ENCODE assay signal across 2 mouse cellular contexts in genomic region chr3:153745099-153745498, GRCm38 (mm10).
TF ChIP-seq lines count a peak whose summit lies in the region.

No protein-coding gene starts in this region.

TF ChIP-seq in CH12.LX, 34 proteins besides CTCF, POLR2A, EP300 and RAD21 (continued from another document):
- no peak for TF ChIP-seq ZMIZ1 (IDR thresholded peaks at IDR 0.05; ENCODE audit: low read depth, low read length)
- 0 out of 2 replicates have a peak, but pooled peaks have one; percentile 8 for TF ChIP-seq ETS1 (conservative IDR thresholded peaks at IDR 0.05; ENCODE audit: low read depth, low read length)
- no peak for TF ChIP-seq MYC (IDR thresholded peaks at IDR 0.05; ENCODE audit: low read depth, low read length)
- no peak for TF ChIP-seq MAX (IDR thresholded peaks at IDR 0.05; ENCODE audit: low read length)
- TF ChIP-seq MXI1 (IDR thresholded peaks at IDR 0.05; ENCODE audit: low read depth, low read length) = no peak
- peak; percentile 55; the same call in 1 of the 2 replicates for TF ChIP-seq BHLHE40 (IDR thresholded peaks at IDR 0.05; ENCODE audit: low read depth, low read length)
- TF ChIP-seq NELFE (IDR thresholded peaks at IDR 0.05; ENCODE audit: low read depth, low read length) = no peak
- TF ChIP-seq USF2 (conservative IDR thresholded peaks at IDR 0.05; ENCODE audit: low read depth, low read length) = no peak
- TF ChIP-seq CHD2 (IDR thresholded peaks at IDR 0.05; ENCODE audit: low read length) = no peak
- TF ChIP-seq MAZ (IDR thresholded peaks at IDR 0.05; ENCODE audit: low read depth, low read length) = no peak
- no peak for TF ChIP-seq USF1 (IDR thresholded peaks at IDR 0.05; ENCODE audit: low read depth, low read length)
- TF ChIP-seq SIN3A (IDR thresholded peaks at IDR 0.05; ENCODE audit: low read length) = no peak
- no peak for TF ChIP-seq CHD1 (IDR thresholded peaks at IDR 0.05; ENCODE audit: low read depth, low read length)
- TF ChIP-seq JUND (conservative IDR thresholded peaks at IDR 0.05; ENCODE audit: low read depth, low read length) = peak; percentile 88
- no peak for TF ChIP-seq PAX5 (IDR thresholded peaks at IDR 0.05; ENCODE audit: low read length)
- 0 out of 2 replicates have a peak, but pooled peaks have one; percentile 13 for TF ChIP-seq TBP (conservative IDR thresholded peaks at IDR 0.05; ENCODE audit: low read depth, low read length)
- TF ChIP-seq MAFK (IDR thresholded peaks at IDR 0.05; ENCODE audit: insufficient replicate concordance, low read length) = no peak
- no peak for TF ChIP-seq KAT2A (IDR thresholded peaks at IDR 0.05; ENCODE audit: insufficient replicate concordance, low read length)
- no peak for TF ChIP-seq E2F4 (IDR thresholded peaks at IDR 0.05; ENCODE audit: insufficient replicate concordance, low read depth, low read length)
- no peak for TF ChIP-seq SMC3 (IDR thresholded peaks at IDR 0.05; ENCODE audit: low read depth, low read length)
- no peak for TF ChIP-seq RCOR1 (conservative IDR thresholded peaks at IDR 0.05; ENCODE audit: low read depth, low read length)
- no peak for TF ChIP-seq ZNF384 (IDR thresholded peaks at IDR 0.05; ENCODE audit: low read depth, low read length)
- no peak for TF ChIP-seq ZC3H11A (IDR thresholded peaks at IDR 0.05; ENCODE audit: low read depth, low read length)
- no peak for TF ChIP-seq POLR2AphosphoS2 (IDR thresholded peaks at IDR 0.05; ENCODE audit: low read depth, low read length)
- no peak for TF ChIP-seq ELF1 (IDR thresholded peaks at IDR 0.05; ENCODE audit: low read depth, low read length)
- TF ChIP-seq HCFC1 (IDR thresholded peaks at IDR 0.05; ENCODE audit: low read depth, low read length) = no peak

TF ChIP-seq in MEL, 35 proteins besides CTCF, POLR2A, EP300 and RAD21 (continued from another document):
- TF ChIP-seq USF2 (IDR thresholded peaks at IDR 0.05; ENCODE audit: borderline replicate concordance in 1 of 2, insufficient read depth in 1 of 2, low read depth in 1 of 2, low read length in 2 of 2) (no peak), NELFE (IDR thresholded peaks at IDR 0.05; ENCODE audit: low read depth, low read length) (0 out of 2 replicates have a peak, but pooled peaks have one; percentile 18)
TF ChIP-seq in MEL: peak in this region for 2.
